Mouse (Mus musculus) embryonic facial prominence, embryonic 15.5 days (tissue): ENCODE results near the gene Sod1. TPM values are rescaled to one million over a fixed set of nuclear protein-coding genes. Genes with fewer than 3 reads are reported as not detected.

ENCODE experiments used
- ATAC-seq: fragments of 200-750 bp; cut with Nextera tagmentation; 2 replicates; pipeline ENCODE4 v1.8.0; 2017; ENCODE audit warnings: low read depth, moderate TSS enrichment; ENCODE audit not compliant: insufficient number of reproducible peaks, low FRiP score, low TSS enrichment
- H3K27ac ChIP-seq: fragments of 300-500 bp; sonication (generic); replicated peaks from 2 replicates; pipeline ENCODE4 v1.5.1; 2015; ENCODE audit warnings: mild to moderate bottlenecking, inconsistent platforms
- H3K27me3 ChIP-seq: fragments of 300-500 bp; sonication (generic); 2 replicates; pipeline ENCODE4 v1.6.1; 2015; ENCODE audit warnings: inconsistent platforms
- H3K36me3 ChIP-seq: fragments of 300-500 bp; sonication (generic); 2 replicates; pipeline ENCODE4 v1.6.1; 2015; ENCODE audit warnings: mild to moderate bottlenecking, inconsistent platforms
- H3K4me1 ChIP-seq: fragments of 300-500 bp; sonication (generic); 2 replicates; pipeline ENCODE4 v1.6.1; 2015; ENCODE audit warnings: inconsistent platforms
- H3K4me2 ChIP-seq: fragments of 300-500 bp; sonication (generic); replicated peaks from 2 replicates; pipeline ENCODE4 v1.6.1; 2015; ENCODE audit warnings: mild to moderate bottlenecking, inconsistent platforms
- H3K4me3 ChIP-seq: fragments of 300-500 bp; sonication (generic); replicated peaks from 2 replicates; pipeline ENCODE4 v1.5.1; 2015; ENCODE audit warnings: mild to moderate bottlenecking, inconsistent platforms
- H3K9ac ChIP-seq: fragments of 300-500 bp; sonication (generic); 2 replicates; pipeline ENCODE4 v1.6.1; 2015; ENCODE audit warnings: inconsistent platforms
- H3K9me3 ChIP-seq: fragments of 300-500 bp; sonication (generic); replicated peaks from 2 replicates; pipeline ENCODE4 v1.6.1; 2016; ENCODE audit warnings: inconsistent platforms
- WGBS: fragments of 180-500 bp; shearing (Covaris S2); methylation state at CpG from one replicate; pipeline ENCODE4 v1.1.7; 2015; 5-methylcytosine and 5-hydroxymethylcytosine counted together
- polyA plus RNA-seq: library from polyadenylated mRNA; unstranded; fragments of >200 nt; fragmentation: Nextera tagmentation; extraction: Ambion mirVana; gene quantifications from 2 replicates; pipeline ENCODE4 v1.2.1, GENCODE M21; 2015

Gene Sod1
- 973 and 1,001 TPM in 2 replicates for polyA plus RNA-seq

- 2% methylated on average over 63 of the region's 63 CpGs for WGBS
Measured at GRCm38 (mm10) chr16:90220026-90220891, at the start of gene Sod1. TSS of gene Sod1 (plus strand) at chr16:90220754.

GRCm38 (mm10) chr16:90171416-90171815, 49.1 kb upstream of the Sod1 start:
- Histone ChIP-seq H3K4me3 (no peak overlapping the region), H3K27ac (no peak overlapping the region), H3K4me2 (no peak overlapping the region), H3K36me3 (no peaks in the 10 kb centered on the region), H3K9me3 (no peaks in the 10 kb centered on the region), H3K4me1 (0 out of 2 replicates have a peak, but pooled peaks cover 2% of the 10 kb centered on the region), H3K9ac (no peak overlapping the region), H3K27me3 (no peaks in the 10 kb centered on the region)
- ATAC-seq = no peak
- WGBS = 51% methylated on average over 8 of the region's 8 CpGs

More at GRCm38 (mm10) chr16:90220026-90220891, at the start of gene Sod1:
- peak within 1 kb of the TSS; percentile 94 for H3K4me3 ChIP-seq
- H3K9me3 ChIP-seq = no peaks in the 10 kb centered on the region
- H3K27me3 ChIP-seq = no peaks in the 10 kb centered on the region
- H3K4me2 ChIP-seq = peak within 1 kb of the TSS; percentile 69
- peaks cover 11% of the 10 kb centered on the region; the same call in 1 of the 2 replicates for H3K4me1 ChIP-seq
- peak; percentile 94 for ATAC-seq
- H3K9ac ChIP-seq = peak within 1 kb of the TSS; percentile 87
- H3K27ac ChIP-seq = peak within 1 kb of the TSS; percentile 94
- peaks cover 13% of the 10 kb centered on the region for H3K36me3 ChIP-seq

GRCm38 (mm10) chr16:90176472-90176871, 44.1 kb upstream of the Sod1 start:
- no peaks in the 10 kb centered on the region for H3K27me3 ChIP-seq
- H3K9me3 ChIP-seq = no peaks in the 10 kb centered on the region
- H3K4me1 ChIP-seq = 0 out of 2 replicates have a peak, but pooled peaks cover 6% of the 10 kb centered on the region
- H3K4me2 ChIP-seq = no peak overlapping the region
- no peaks in the 10 kb centered on the region for H3K36me3 ChIP-seq
- ATAC-seq = no peak
- H3K27ac ChIP-seq = no peak overlapping the region
- no peak overlapping the region for H3K9ac ChIP-seq
- H3K4me3 ChIP-seq = no peak overlapping the region
- WGBS = 48% methylated on average over 10 of the region's 10 CpGs

GRCm38 (mm10) chr16:90177425-90177824, 43.1 kb upstream of the Sod1 start:
- H3K4me3 ChIP-seq = no peak overlapping the region
- WGBS = 73% methylated on average over 8 of the region's 8 CpGs
- 0 out of 2 replicates have a peak, but pooled peaks cover 6% of the 10 kb centered on the region for H3K4me1 ChIP-seq
- ATAC-seq = no peak
- no peak overlapping the region for H3K4me2 ChIP-seq
- H3K27ac ChIP-seq = no peak overlapping the region
- no peaks in the 10 kb centered on the region for H3K9me3 ChIP-seq
- H3K27me3 ChIP-seq = no peaks in the 10 kb centered on the region
- no peaks in the 10 kb centered on the region for H3K36me3 ChIP-seq
- H3K9ac ChIP-seq = no peak overlapping the region

GRCm38 (mm10) chr16:90178404-90178803, 42.1 kb upstream of the Sod1 start:
- WGBS = 93% methylated on average over 3 of the region's 3 CpGs
- Histone ChIP-seq H3K9ac (no peak overlapping the region), H3K4me2 (no peak overlapping the region), H3K4me1 (0 out of 2 replicates have a peak, but pooled peaks cover 6% of the 10 kb centered on the region), H3K9me3 (no peaks in the 10 kb centered on the region), H3K27me3 (no peaks in the 10 kb centered on the region), H3K36me3 (no peaks in the 10 kb centered on the region), H3K27ac (no peak overlapping the region), H3K4me3 (no peak overlapping the region)
- no peak for ATAC-seq

GRCm38 (mm10) chr16:90179892-90180291, 40.7 kb upstream of the Sod1 start:
- no peaks in the 10 kb centered on the region for H3K27me3 ChIP-seq
- 82% methylated on average over 5 of the region's 5 CpGs for WGBS
- H3K9me3 ChIP-seq = no peaks in the 10 kb centered on the region
- 0 out of 2 replicates have a peak, but pooled peaks cover 6% of the 10 kb centered on the region for H3K4me1 ChIP-seq
- H3K36me3 ChIP-seq = no peaks in the 10 kb centered on the region
- H3K4me2 ChIP-seq = no peak overlapping the region
- H3K27ac ChIP-seq = no peak overlapping the region
- ATAC-seq = no peak
- H3K9ac ChIP-seq = no peak overlapping the region
- H3K4me3 ChIP-seq = no peak overlapping the region

GRCm38 (mm10) chr16:90180975-90181374, 39.6 kb upstream of the Sod1 start:
- Histone ChIP-seq H3K36me3 (no peaks in the 10 kb centered on the region), H3K4me1 (0 out of 2 replicates have a peak, but pooled peaks cover 6% of the 10 kb centered on the region), H3K4me2 (no peak overlapping the region), H3K9ac (no peak overlapping the region), H3K4me3 (no peak overlapping the region), H3K9me3 (no peaks in the 10 kb centered on the region), H3K27me3 (no peaks in the 10 kb centered on the region), H3K27ac (peak overlapping the region; percentile 11; the same call in 1 of the 2 replicates)
- WGBS = 74% methylated on average over 6 of the region's 6 CpGs
- no peak for ATAC-seq

GRCm38 (mm10) chr16:90181673-90182072, 38.9 kb upstream of the Sod1 start:
- H3K36me3 ChIP-seq = no peaks in the 10 kb centered on the region
- no peak for ATAC-seq
- 0 out of 2 replicates have a peak, but pooled peaks cover 2% of the 10 kb centered on the region for H3K4me1 ChIP-seq
- no peak overlapping the region for H3K9ac ChIP-seq
- 77% methylated on average over 8 of the region's 8 CpGs for WGBS
- no peak overlapping the region for H3K4me3 ChIP-seq
- no peak overlapping the region for H3K4me2 ChIP-seq
- H3K9me3 ChIP-seq = no peaks in the 10 kb centered on the region
- no peaks in the 10 kb centered on the region for H3K27me3 ChIP-seq
- H3K27ac ChIP-seq = no peak overlapping the region

GRCm38 (mm10) chr16:90184135-90184534, 36.4 kb upstream of the Sod1 start:
- no peak for ATAC-seq
- Histone ChIP-seq H3K4me2 (no peak overlapping the region), H3K9me3 (no peaks in the 10 kb centered on the region)

GRCm38 (mm10) chr16:90185928-90186588, 34.5 kb upstream of the Sod1 start:
- Histone ChIP-seq H3K9me3 (no peaks in the 10 kb centered on the region), H3K4me2 (no peak overlapping the region), H3K4me1 (no peaks in the 10 kb centered on the region), H3K27ac (no peak overlapping the region), H3K36me3 (no peaks in the 10 kb centered on the region), H3K9ac (no peak overlapping the region), H3K27me3 (no peaks in the 10 kb centered on the region), H3K4me3 (no peak overlapping the region)
- no peak for ATAC-seq
- WGBS = 43% methylated on average over 8 of the region's 8 CpGs

More at GRCm38 (mm10) chr16:90184135-90184534, 36.4 kb upstream of the Sod1 start:
- H3K27me3 ChIP-seq = no peaks in the 10 kb centered on the region
- H3K9ac ChIP-seq = no peak overlapping the region
- H3K4me3 ChIP-seq = no peak overlapping the region
- no peaks in the 10 kb centered on the region for H3K36me3 ChIP-seq
- H3K4me1 ChIP-seq = no peaks in the 10 kb centered on the region
- WGBS = 75% methylated on average over 6 of the region's 6 CpGs
- no peak overlapping the region for H3K27ac ChIP-seq

- no peak overlapping the region for H3K9ac ChIP-seq
- no peak overlapping the region for H3K4me2 ChIP-seq
- ATAC-seq = 0 out of 2 replicates have a peak, but pooled peaks have one; percentile 53
- WGBS = 27% methylated on average over 13 of the region's 13 CpGs
- H3K9me3 ChIP-seq = no peaks in the 10 kb centered on the region
- H3K27me3 ChIP-seq = no peaks in the 10 kb centered on the region
- no peak overlapping the region for H3K27ac ChIP-seq
- no peaks in the 10 kb centered on the region for H3K36me3 ChIP-seq
- H3K4me3 ChIP-seq = no peak overlapping the region
- H3K4me1 ChIP-seq = no peaks in the 10 kb centered on the region
Measured at GRCm38 (mm10) chr16:90187453-90187852, 33.1 kb upstream of the Sod1 start.
